Mouse (Mus musculus) midbrain, embryonic 14.5 days (tissue): ENCODE data around the gene Mcm9. TPM values are rescaled to one million over a fixed set of nuclear protein-coding genes. Genes with fewer than 3 reads are reported as not detected.

Source experiments
- ATAC-seq: fragments of 200-750 bp; cut with Nextera tagmentation; 2 replicates; pipeline ENCODE4 v1.8.0; 2017; ENCODE audit warnings: moderate number of reproducible peaks, moderate library complexity; ENCODE audit not compliant: low FRiP score, low TSS enrichment
- DNase-seq: peaks from one replicate; pipeline ENCODE4 v3.0.0-alpha.2; 2015
- H3K27ac ChIP-seq: fragments of 300-500 bp; sonication (generic); replicated peaks from 2 replicates; pipeline ENCODE4 v1.5.1; 2014; ENCODE audit warnings: mild to moderate bottlenecking, low read depth, low read length, moderate library complexity
- H3K27me3 ChIP-seq: fragments of 300-500 bp; sonication (generic); 2 replicates; pipeline ENCODE4 v1.6.1; 2014; ENCODE audit warnings: low read length, control low read depth, mixed read lengths; ENCODE audit not compliant: control insufficient read depth, insufficient read depth
- H3K36me3 ChIP-seq: fragments of 300-500 bp; sonication (generic); 2 replicates; pipeline ENCODE4 v1.6.1; 2014; ENCODE audit warnings: low read length, control low read depth; ENCODE audit not compliant: control insufficient read depth, insufficient read depth
- H3K4me1 ChIP-seq: fragments of 300-500 bp; sonication (generic); 2 replicates; pipeline ENCODE4 v1.6.1; 2014; ENCODE audit warnings: mild to moderate bottlenecking, antibody characterized with exemption, low read length, control low read depth; ENCODE audit not compliant: control insufficient read depth, insufficient read depth
- H3K4me2 ChIP-seq: fragments of 300-500 bp; sonication (generic); 2 replicates; pipeline ENCODE4 v1.6.1; 2014; ENCODE audit warnings: mild to moderate bottlenecking, low read length, moderate library complexity
- H3K4me3 ChIP-seq: fragments of 300-500 bp; sonication (generic); replicated peaks from 2 replicates; pipeline ENCODE4 v1.5.1; 2014; ENCODE audit warnings: low read depth, low read length
- H3K9ac ChIP-seq: fragments of 300-500 bp; sonication (generic); replicated peaks from 2 replicates; pipeline ENCODE4 v1.6.1; 2014; ENCODE audit warnings: mild to moderate bottlenecking, low read length, moderate library complexity
- H3K9me3 ChIP-seq: fragments of 300-500 bp; sonication (generic); 2 replicates; pipeline ENCODE4 v1.6.1; 2016; ENCODE audit warnings: low read length, control low read depth, mixed read lengths; ENCODE audit not compliant: control insufficient read depth
- WGBS: fragments of 180-500 bp; shearing (Covaris S2); extraction: QIAGEN DNeasy Blood & Tissue Kit; methylation state at CpG from one replicate; pipeline ENCODE4 v1.1.7; 2014; 5-methylcytosine and 5-hydroxymethylcytosine counted together
- polyA plus RNA-seq: library from polyadenylated mRNA; unstranded; fragments of >200 nt; fragmentation: Nextera tagmentation; extraction: Ambion mirVana; gene quantifications from 2 replicates; pipeline ENCODE4 v1.2.1, GENCODE M21; 2014

The Mcm9 gene
- polyA plus RNA-seq, 1 experiment from 2014 or later, result 7.7 TPM

GRCm38 (mm10) chr10:53596677-53597120, 33.5 kb downstream of the Mcm9 start, which contains the start of gene Asf1a:
Gene Asf1a, plus strand, starts transcription at chr10:53596757.
- 0% methylated on average over 52 of the region's 52 CpGs for WGBS
- DNase-seq (peak; percentile 97), ATAC-seq (peak; percentile 98)
- H3K27ac ChIP-seq, result peak within 1 kb of the TSS; percentile 93
- peaks cover 7% of the 10 kb centered on the region; the same call in 1 of the 2 replicates for H3K36me3 ChIP-seq
- H3K9ac ChIP-seq, result peak within 1 kb of the TSS; percentile 83
- no peaks in the 10 kb centered on the region for H3K27me3 ChIP-seq
- H3K4me2 ChIP-seq, result peak within 1 kb of the TSS; percentile 74
- H3K9me3 ChIP-seq, result no peaks in the 10 kb centered on the region
- H3K4me3 ChIP-seq, result peak within 1 kb of the TSS; percentile 90
- peaks cover 31% of the 10 kb centered on the region for H3K4me1 ChIP-seq

DNA sequence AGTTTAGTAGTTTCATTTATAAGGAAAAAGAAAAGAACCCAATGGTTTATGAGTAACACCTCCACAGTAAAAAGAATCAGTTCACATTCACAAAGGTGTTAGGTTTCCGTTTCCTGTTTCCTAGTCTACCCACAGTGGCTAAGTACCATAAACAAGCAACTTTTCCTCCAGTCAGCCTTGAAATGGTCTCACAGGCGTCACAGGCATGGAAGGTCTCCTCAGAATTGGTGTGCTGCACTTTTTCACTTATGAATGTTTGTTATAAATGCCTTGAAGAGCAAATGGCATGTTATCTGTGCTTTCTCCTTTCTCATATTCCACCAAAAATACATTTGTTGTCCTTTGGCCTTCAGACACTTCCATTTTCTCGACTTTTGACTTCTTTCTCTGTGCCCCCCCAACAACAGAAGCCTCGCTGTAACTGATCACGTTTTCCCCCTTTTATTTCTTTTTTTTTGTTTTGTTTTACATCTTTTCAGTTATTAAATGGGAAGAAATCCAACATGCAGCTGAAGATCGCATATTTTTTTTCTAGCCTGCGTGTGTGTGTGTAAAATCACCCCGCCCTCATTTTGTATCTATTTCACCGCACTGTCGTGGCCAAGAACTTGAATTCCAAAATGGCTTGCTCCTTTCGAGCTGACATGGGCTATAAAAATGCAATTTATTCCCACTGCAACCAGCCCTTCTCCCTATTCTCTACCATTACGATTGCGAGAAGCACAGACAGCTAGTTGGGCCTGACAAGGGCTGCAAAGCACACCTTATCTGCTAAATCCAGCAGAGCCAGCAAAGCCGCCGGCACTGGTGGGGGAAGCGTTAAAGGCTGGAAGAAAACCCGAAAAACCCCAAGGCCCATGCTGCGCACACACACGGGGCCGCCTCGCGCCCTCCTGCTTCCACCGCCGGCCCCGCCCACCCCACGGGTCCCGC, 34.2 kb downstream of the Mcm9 start:
- H3K36me3 ChIP-seq, result peaks cover 7% of the 10 kb centered on the region; the same call in 1 of the 2 replicates
- WGBS, result 11% methylated on average over 27 of the region's 27 CpGs
- no peaks in the 10 kb centered on the region for H3K9me3 ChIP-seq
- H3K9ac ChIP-seq, result peak overlapping the region; percentile 83
- peak overlapping the region; percentile 93 for H3K27ac ChIP-seq
- no peak for ATAC-seq
- no peak for DNase-seq
- peak overlapping the region; percentile 90 for H3K4me3 ChIP-seq
- peak overlapping the region; percentile 74 for H3K4me2 ChIP-seq
- peaks cover 27% of the 10 kb centered on the region for H3K4me1 ChIP-seq
- no peaks in the 10 kb centered on the region for H3K27me3 ChIP-seq

- Histone ChIP-seq H3K27ac (no peak overlapping the region), H3K9ac (no peak overlapping the region), H3K4me3 (no peak overlapping the region), H3K4me2 (no peak overlapping the region), H3K9me3 (no peaks in the 10 kb centered on the region), H3K36me3 (no peaks in the 10 kb centered on the region), H3K4me1 (peaks cover 4% of the 10 kb centered on the region; the same call in 1 of the 2 replicates), H3K27me3 (no peaks in the 10 kb centered on the region)
- ATAC-seq (no peak), DNase-seq (no peak)
- 61% methylated on average over 3 of the region's 3 CpGs for WGBS
Measured at GRCm38 (mm10) chr10:53585777-53586176, 44.5 kb downstream of the Mcm9 start.

DNA sequence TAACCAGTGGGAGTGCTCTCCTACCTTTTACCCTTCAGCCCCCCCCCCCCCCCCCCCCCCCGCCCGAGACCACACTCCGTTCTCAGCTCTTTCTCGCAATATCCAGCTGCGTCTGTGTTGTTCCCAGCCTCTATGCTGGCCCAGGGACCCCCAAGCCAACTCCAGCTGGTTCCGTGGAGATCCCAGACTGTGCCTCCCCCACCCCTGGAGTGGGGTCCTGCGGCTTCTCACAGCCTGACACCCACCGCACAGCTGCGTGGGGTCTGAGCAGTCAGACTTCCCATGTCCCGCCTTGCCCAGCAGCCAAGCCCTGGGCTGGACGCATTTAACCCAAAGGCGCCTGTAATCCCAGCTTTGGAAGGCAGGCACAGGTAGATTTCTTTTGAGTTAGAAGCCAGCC, 49.2 kb downstream of the Mcm9 start:
- DNase-seq, result peak; percentile 13
- H3K4me2 ChIP-seq, result peak overlapping the region; percentile 64
- peak; percentile 70 for ATAC-seq
- peaks cover 11% of the 10 kb centered on the region; the same call in 1 of the 2 replicates for H3K4me1 ChIP-seq
- H3K27me3 ChIP-seq, result no peaks in the 10 kb centered on the region
- peak overlapping the region; percentile 46; the same call in 1 of the 2 replicates for H3K9ac ChIP-seq
- H3K4me3 ChIP-seq, result peak overlapping the region; percentile 28
- H3K36me3 ChIP-seq, result no peaks in the 10 kb centered on the region
- H3K9me3 ChIP-seq, result no peaks in the 10 kb centered on the region
- H3K27ac ChIP-seq, result no peak overlapping the region
- WGBS, result 22% methylated on average over 10 of the region's 12 CpGs

GRCm38 (mm10) chr10:53580621-53581081, 49.6 kb downstream of the Mcm9 start:
- peak overlapping the region; percentile 46; the same call in 1 of the 2 replicates for H3K9ac ChIP-seq
- no peaks in the 10 kb centered on the region for H3K27me3 ChIP-seq
- WGBS, result 14% methylated on average over 14 of the region's 14 CpGs
- no peak overlapping the region for H3K27ac ChIP-seq
- ATAC-seq (peak; percentile 78), DNase-seq (peak; percentile 81)
- peak overlapping the region; percentile 64 for H3K4me2 ChIP-seq
- H3K9me3 ChIP-seq, result no peaks in the 10 kb centered on the region
- H3K36me3 ChIP-seq, result no peaks in the 10 kb centered on the region
- peak overlapping the region; percentile 28 for H3K4me3 ChIP-seq
- H3K4me1 ChIP-seq, result peaks cover 11% of the 10 kb centered on the region; the same call in 1 of the 2 replicates

DNA sequence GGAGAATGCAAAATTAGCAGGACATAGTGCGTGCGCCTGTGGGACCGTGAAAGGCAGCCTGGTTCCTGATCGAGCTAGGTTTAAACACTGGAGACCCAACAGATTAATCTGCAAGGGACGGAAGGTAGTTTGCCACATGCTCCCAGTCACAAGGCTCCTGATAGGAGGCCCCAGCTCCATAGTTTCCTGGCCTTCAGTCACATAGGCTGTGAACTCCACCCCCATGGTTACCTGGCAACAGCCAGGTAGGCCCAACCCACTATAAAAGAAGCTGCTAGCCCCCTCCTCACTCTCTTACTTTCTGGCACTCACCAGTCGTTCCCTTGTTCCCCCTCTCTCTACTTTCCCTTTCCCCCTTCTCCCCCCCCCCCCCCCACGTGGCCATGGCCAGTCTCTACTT, 50.1 kb downstream of the Mcm9 start:
- H3K27me3 ChIP-seq, result no peaks in the 10 kb centered on the region
- DNase-seq (peak; percentile 14), ATAC-seq (peak; percentile 47)
- H3K9ac ChIP-seq, result no peak overlapping the region
- H3K4me1 ChIP-seq, result peaks cover 11% of the 10 kb centered on the region; the same call in 1 of the 2 replicates
- H3K4me2 ChIP-seq, result peak overlapping the region; percentile 64
- 37% methylated on average over 7 of the region's 7 CpGs for WGBS
- no peaks in the 10 kb centered on the region for H3K36me3 ChIP-seq
- H3K9me3 ChIP-seq, result no peaks in the 10 kb centered on the region
- H3K4me3 ChIP-seq, result peak overlapping the region; percentile 28
- H3K27ac ChIP-seq, result no peak overlapping the region

DNA sequence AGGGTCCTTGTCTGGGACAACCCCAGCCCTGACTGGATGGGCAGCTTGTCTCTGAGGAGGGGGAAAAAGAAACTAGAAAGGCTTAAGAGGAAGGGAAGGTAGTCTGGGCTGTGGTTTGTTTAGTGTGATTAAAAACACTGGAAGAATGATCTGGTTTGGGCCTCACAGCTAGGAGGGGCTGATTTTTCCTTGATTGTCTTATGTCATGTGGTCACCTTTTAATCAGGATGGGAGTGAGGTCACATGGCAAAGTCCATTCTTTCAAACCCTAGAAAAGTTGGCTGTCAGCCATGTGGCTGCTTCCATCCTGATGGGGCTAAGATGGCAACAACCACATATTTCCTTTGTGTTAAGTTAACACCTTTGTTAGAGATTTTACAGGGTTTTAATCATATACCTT, 61.7 kb downstream of the Mcm9 start:
- Histone ChIP-seq H3K27me3 (no peaks in the 10 kb centered on the region), H3K4me2 (no peak overlapping the region), H3K4me3 (no peak overlapping the region), H3K27ac (no peak overlapping the region), H3K9ac (no peak overlapping the region), H3K9me3 (no peaks in the 10 kb centered on the region; the same call in 1 of the 2 replicates), H3K36me3 (no peaks in the 10 kb centered on the region), H3K4me1 (no peaks in the 10 kb centered on the region)
- ATAC-seq (no peak), DNase-seq (no peak)

GRCm38 (mm10) chr10:53565538-53565937, 64.7 kb downstream of the Mcm9 start:
- Histone ChIP-seq H3K9ac (no peak overlapping the region), H3K36me3 (no peaks in the 10 kb centered on the region), H3K9me3 (no peaks in the 10 kb centered on the region; the same call in 1 of the 2 replicates), H3K27ac (no peak overlapping the region), H3K4me3 (no peak overlapping the region), H3K4me2 (no peak overlapping the region), H3K4me1 (no peaks in the 10 kb centered on the region), H3K27me3 (no peaks in the 10 kb centered on the region)
- DNase-seq, result no peak
- WGBS, result 78% methylated on average over 2 of the region's 2 CpGs
- ATAC-seq, result no peak
